ENCODE assay signal across 8 mouse cellular contexts in genomic region chr16:72888108-72888507, GRCm38 (mm10).
DNase-seq lines count a peak whose midpoint lies in the region; ATAC-seq lines count a peak whose summit lies in the region.
"Had no signal": no experiment of that assay in that cellular context is flagged by ENCODE, and none has a peak within 500 bp of the region (broad histone marks: within the 10 kb centered on the region; RNA-seq: fewer than 3 reads in every experiment).

No protein-coding gene starts in this region.

- H3K4me3 ChIP-seq in intestine, embryonic 15.5 days (replicated peaks): no peak overlapping the region
- H3K4me3 ChIP-seq: lung, embryonic 15.5 days had no signal

- H3K27ac ChIP-seq in intestine, embryonic 15.5 days: no peak overlapping the region
- H3K27ac ChIP-seq: lung, embryonic 15.5 days had no signal

- no peaks in the 10 kb centered on the region for H3K27me3 ChIP-seq in intestine, embryonic 15.5 days (replicated peaks)
- H3K27me3 ChIP-seq: lung, embryonic 15.5 days had no signal

- H3K9ac ChIP-seq in intestine, embryonic 15.5 days: no peak overlapping the region
- H3K9ac ChIP-seq: lung, embryonic 15.5 days had no signal

- no peaks in the 10 kb centered on the region for H3K4me1 ChIP-seq in intestine, embryonic 15.5 days (replicated peaks)

- DNase-seq in right cerebral cortex, postnatal 4 days: peak; percentile 21
- DNase-seq in right cerebral cortex, postnatal 25 days: no peak
- DNase-seq in embryo, embryonic 11 days: peak; percentile 64
- DNase-seq in layer of hippocampus, adult 18-20 months (ENCODE audit: low spot score in 2 of 2): peak; percentile 28 to 72
- DNase-seq in thymus, postnatal 14 days: no peak
- DNase-seq in gastrocnemius, postnatal 10 days: no peak

- no peak overlapping the region for H3K4me2 ChIP-seq in intestine, embryonic 15.5 days (replicated peaks)
- H3K4me2 ChIP-seq: lung, embryonic 15.5 days had no signal

- 55% methylated on average over 7 of the region's 7 CpGs for WGBS in intestine, embryonic 15.5 days

- no peaks in the 10 kb centered on the region for H3K36me3 ChIP-seq in intestine, embryonic 15.5 days
- H3K36me3 ChIP-seq: lung, embryonic 15.5 days had no signal

- ATAC-seq in intestine, embryonic 15.5 days: no peak

- no peaks in the 10 kb centered on the region for H3K9me3 ChIP-seq in intestine, embryonic 15.5 days
- H3K9me3 ChIP-seq: lung, embryonic 15.5 days had no signal

Comparison
In these comparisons a context has a peak if more than half of its experiments do, and no peak if none do; other contexts are left out.
1. DNase-seq: peak in right cerebral cortex, postnatal 4 days (single experiment), embryo, embryonic 11 days (single experiment) and layer of hippocampus, adult 18-20 months (2 of 2); none in right cerebral cortex, postnatal 25 days (single experiment), thymus, postnatal 14 days (single experiment) and gastrocnemius, postnatal 10 days (single experiment).